Mouse (Mus musculus) limb, embryonic 15.5 days (tissue): ENCODE data around the gene H2afj. TPM values are rescaled to one million over a fixed set of nuclear protein-coding genes. Genes with fewer than 3 reads are reported as not detected.
"Not testable (repeated sequence)": the region's sequence is repeated elsewhere in the genome, so short reads cannot be mapped to it uniquely, and the experiment has no call there.

Experiments used
- ATAC-seq: fragments of 200-750 bp; cut with Nextera tagmentation; 2 replicates; pipeline ENCODE4 v1.8.0; 2017; ENCODE audit warnings: low read depth, moderate TSS enrichment; ENCODE audit not compliant: insufficient number of reproducible peaks, low FRiP score, low TSS enrichment
- H3K27ac ChIP-seq: fragments of 300-500 bp; sonication (generic); 2 replicates; pipeline ENCODE4 v1.5.1; 2015; ENCODE audit warnings: moderate library complexity, mild to moderate bottlenecking, inconsistent platforms
- H3K27me3 ChIP-seq: fragments of 300-500 bp; sonication (generic); 2 replicates; pipeline ENCODE4 v1.6.1; 2015; ENCODE audit warnings: inconsistent platforms
- H3K36me3 ChIP-seq: fragments of 300-500 bp; sonication (generic); 2 replicates; pipeline ENCODE4 v1.6.1; 2015; ENCODE audit warnings: inconsistent platforms
- H3K4me1 ChIP-seq: fragments of 300-500 bp; sonication (generic); 2 replicates; pipeline ENCODE4 v1.6.1; 2015; ENCODE audit warnings: inconsistent platforms
- H3K4me2 ChIP-seq: fragments of 300-500 bp; sonication (generic); 2 replicates; pipeline ENCODE4 v1.6.1; 2015; ENCODE audit warnings: mild to moderate bottlenecking, inconsistent platforms
- H3K4me3 ChIP-seq: fragments of 300-500 bp; sonication (generic); 2 replicates; pipeline ENCODE4 v1.5.1; 2015; ENCODE audit warnings: mild to moderate bottlenecking, inconsistent platforms
- H3K9ac ChIP-seq: fragments of 300-500 bp; sonication (generic); 2 replicates; pipeline ENCODE4 v1.6.1; 2015; ENCODE audit warnings: inconsistent platforms
- H3K9me3 ChIP-seq: fragments of 300-500 bp; sonication (generic); 2 replicates; pipeline ENCODE4 v1.6.1; 2016; ENCODE audit warnings: inconsistent platforms
- whole genome bisulfite sequencing: fragments of 180-500 bp; shearing (Covaris S2); methylation state at CpG from one replicate; pipeline ENCODE4 v1.1.7; 2015; 5-methylcytosine and 5-hydroxymethylcytosine counted together
- polyA plus RNA-seq: library from polyadenylated mRNA; unstranded; fragments of >200 nt; fragmentation: Nextera tagmentation; extraction: Ambion mirVana; gene quantifications from 2 replicates; pipeline ENCODE4 v1.2.1, GENCODE M21; 2015

H2afj gene
- polyA plus RNA-seq, 1 experiment from 2014 or later, result 142 TPM

DNA sequence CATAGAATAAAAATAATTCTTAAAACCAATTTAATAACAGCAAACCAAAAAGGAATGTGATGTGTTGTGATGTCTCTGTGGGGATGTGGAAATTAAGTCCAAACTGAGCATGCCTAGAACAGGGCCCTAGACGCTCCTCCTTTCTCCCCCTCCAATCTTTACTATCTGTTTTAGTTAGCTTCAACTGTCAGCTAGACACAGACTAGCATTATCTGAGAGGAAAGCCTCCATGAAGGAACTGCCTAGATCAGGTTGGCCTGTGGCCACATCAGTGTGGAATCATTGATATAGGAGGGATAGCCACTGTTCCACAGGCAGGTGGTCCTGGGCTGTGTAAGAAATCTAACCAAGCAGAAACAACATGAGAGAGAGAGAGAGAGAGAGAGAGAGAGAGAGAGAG lies 12.9 kb upstream of the H2afj start:
- no peak for ATAC-seq
- no peaks in the 10 kb centered on the region for H3K27me3 ChIP-seq
- no peaks in the 10 kb centered on the region for H3K36me3 ChIP-seq
- no peak overlapping the region for H3K9ac ChIP-seq
- peaks cover 14% of the 10 kb centered on the region for H3K4me1 ChIP-seq
- H3K27ac ChIP-seq, result no peak overlapping the region
- WGBS, result 77% methylated on average over 1 of the region's 1 CpGs
- no peaks in the 10 kb centered on the region for H3K9me3 ChIP-seq
- H3K4me3 ChIP-seq, result no peak overlapping the region
- H3K4me2 ChIP-seq, result no peak overlapping the region

DNA sequence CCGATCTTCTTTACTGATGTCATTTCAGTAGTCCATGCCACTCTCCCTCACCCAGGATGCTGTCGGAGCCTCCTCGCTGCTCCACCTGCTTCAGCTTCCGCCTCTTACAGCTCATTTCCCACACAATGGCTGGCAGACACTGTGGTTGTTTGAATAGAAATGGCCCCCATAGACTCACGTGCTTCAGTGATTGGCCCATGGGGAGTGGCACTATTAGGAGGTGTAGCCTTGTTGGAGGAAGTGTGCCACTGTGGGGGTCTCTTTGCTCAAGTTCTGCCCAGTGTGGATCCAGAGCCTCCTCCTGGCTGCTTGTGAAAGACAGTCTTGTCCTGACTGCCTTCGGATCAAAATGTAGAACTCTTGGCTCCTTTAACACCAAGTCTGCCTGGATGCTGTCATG lies 12.2 kb upstream of the H2afj start:
- no peaks in the 10 kb centered on the region for H3K36me3 ChIP-seq
- no peaks in the 10 kb centered on the region for H3K27me3 ChIP-seq
- H3K9me3 ChIP-seq, result no peaks in the 10 kb centered on the region
- no peak overlapping the region for H3K4me3 ChIP-seq
- H3K4me1 ChIP-seq, result peaks cover 14% of the 10 kb centered on the region
- no peak overlapping the region for H3K4me2 ChIP-seq
- no peak overlapping the region for H3K9ac ChIP-seq
- no peak overlapping the region for H3K27ac ChIP-seq
- WGBS, result 67% methylated on average over 6 of the region's 6 CpGs
- ATAC-seq, result no peak

DNA sequence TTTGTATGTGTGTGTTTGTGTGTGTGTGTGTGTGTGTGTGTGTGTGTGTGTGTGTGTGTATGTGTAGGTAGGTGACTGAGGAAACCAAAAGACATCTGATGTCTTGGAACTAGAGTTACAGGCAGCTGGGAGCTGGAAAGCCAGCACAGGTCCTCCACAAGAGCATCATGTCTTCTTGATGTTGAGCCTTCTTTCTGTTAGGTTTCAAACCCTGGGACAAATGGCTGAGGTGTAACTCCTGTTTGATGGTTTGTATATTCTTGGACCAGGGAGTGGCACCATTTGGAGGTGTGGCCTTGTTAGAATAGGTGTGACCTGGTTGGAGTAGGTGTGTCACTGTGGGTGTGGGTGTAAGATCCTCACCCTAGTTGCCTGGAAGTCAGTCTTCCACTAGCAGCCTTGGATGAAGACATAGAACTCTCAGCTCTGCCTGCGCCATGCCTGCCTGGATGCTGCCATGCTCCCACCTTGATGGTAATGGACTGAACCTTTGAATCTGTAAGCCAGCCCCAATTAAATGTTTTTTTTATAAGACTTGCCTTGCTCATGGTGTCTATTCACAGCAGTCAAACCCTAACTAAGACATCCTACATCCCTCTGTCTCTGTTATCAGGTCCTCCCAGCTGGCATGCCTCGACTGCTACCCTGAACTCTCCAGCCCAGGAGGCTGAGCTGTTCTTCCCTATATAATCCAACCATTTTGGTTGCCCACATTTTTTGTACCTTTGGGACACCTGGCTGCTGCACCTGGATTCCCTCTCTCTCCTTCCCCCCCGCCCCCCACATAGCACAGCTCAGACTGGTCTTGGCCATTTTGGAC lies 10.0 kb upstream of the H2afj start:
- WGBS, result 81% methylated on average over 3 of the region's 3 CpGs
- not testable (repeated sequence) for H3K9ac ChIP-seq, H3K36me3 ChIP-seq, H3K27me3 ChIP-seq, ATAC-seq, H3K4me3 ChIP-seq, H3K4me2 ChIP-seq, H3K9me3 ChIP-seq, H3K27ac ChIP-seq
- H3K4me1 ChIP-seq, result peaks cover 13% of the 10 kb centered on the region

DNA sequence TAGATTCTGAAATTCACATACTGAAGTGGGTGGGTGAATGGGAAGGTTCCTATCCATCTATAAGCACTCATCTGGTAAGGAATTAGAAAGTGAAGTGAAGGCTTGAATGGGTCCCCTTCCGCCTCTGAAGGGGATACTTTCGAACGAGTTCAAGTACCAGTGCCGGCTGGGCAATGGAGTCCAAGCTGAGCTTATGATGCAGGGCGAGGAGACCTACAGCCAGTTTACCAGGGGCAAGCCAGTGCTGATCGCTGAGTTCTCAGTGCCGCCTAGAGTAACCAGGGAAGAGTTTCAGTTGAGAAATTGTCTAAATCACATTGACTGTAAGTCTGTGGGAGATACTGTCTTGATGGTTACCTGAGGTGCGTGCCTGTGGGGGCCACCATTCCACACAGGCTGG lies 7.3 kb upstream of the H2afj start:
- Histone ChIP-seq H3K4me3 (no peak overlapping the region), H3K9me3 (no peaks in the 10 kb centered on the region), H3K4me2 (no peak overlapping the region), H3K27ac (no peak overlapping the region), H3K4me1 (peaks cover 8% of the 10 kb centered on the region; the same call in 1 of the 2 replicates), H3K9ac (no peak overlapping the region), H3K27me3 (no peaks in the 10 kb centered on the region), H3K36me3 (no peaks in the 10 kb centered on the region)
- WGBS, result 92% methylated on average over 8 of the region's 8 CpGs
- no peak for ATAC-seq

DNA sequence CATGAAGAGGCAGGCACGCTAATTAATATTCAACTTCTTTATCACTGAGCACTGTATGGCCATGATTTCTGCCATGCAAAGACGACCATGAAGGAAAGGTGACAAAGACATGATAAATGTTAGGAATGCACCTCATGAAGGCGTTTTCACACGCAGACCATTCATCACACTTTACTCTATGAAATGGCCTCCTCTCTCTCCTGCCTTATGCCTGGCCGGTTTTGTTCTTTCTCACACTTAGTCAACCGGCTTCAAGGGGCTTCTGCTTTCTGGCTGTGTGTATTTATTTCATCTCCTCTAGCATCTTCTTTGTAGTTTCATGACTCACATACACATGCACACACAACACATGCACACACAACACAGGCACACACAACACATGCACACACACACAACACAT lies 6.8 kb upstream of the H2afj start:
- WGBS, result 86% methylated on average over 6 of the region's 6 CpGs
- ATAC-seq, result no peak
- Histone ChIP-seq H3K27me3 (no peaks in the 10 kb centered on the region), H3K9me3 (no peaks in the 10 kb centered on the region), H3K4me2 (no peak overlapping the region), H3K9ac (no peak overlapping the region), H3K4me1 (peaks cover 8% of the 10 kb centered on the region; the same call in 1 of the 2 replicates), H3K4me3 (no peak overlapping the region), H3K27ac (no peak overlapping the region), H3K36me3 (no peaks in the 10 kb centered on the region)

DNA sequence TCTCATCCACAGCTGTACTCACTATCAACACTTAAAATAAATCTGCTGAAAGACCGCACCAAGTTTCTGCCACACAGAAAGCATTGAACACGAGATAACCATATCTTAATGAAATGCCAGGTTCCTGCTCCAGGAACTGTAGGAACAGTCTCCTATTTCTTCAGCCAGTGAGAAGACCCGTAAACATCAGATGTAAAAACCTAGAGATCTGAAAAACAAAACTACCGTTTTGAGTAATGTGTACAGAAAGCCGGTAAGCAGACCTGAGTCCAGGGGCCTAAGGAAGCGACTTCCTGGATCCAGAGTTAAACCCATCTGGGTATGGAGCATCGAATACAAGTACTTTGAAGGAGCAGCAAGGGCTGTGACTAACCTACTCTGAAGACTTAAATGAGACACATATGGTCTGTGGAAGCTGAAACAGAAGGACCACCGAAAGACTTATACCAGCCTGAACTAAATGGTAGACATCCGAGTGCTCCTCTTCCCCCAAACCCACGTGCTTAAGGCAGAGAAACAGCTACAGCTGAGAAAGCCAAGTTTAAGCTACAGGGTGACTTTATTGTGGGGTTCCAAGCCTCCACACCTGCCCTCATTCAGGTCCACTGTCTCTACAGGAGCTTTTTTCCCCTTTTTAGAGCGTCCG lies 4.8 kb upstream of the H2afj start:
- ATAC-seq, result no peak
- Histone ChIP-seq H3K9me3 (no peaks in the 10 kb centered on the region), H3K27ac (peak overlapping the region; percentile 100), H3K4me2 (peak overlapping the region; percentile 74), H3K9ac (peak overlapping the region; percentile 91; the same call in 1 of the 2 replicates), H3K4me1 (peaks cover 18% of the 10 kb centered on the region), H3K4me3 (peak overlapping the region; percentile 72), H3K36me3 (no peaks in the 10 kb centered on the region), H3K27me3 (no peaks in the 10 kb centered on the region)
- 14% methylated on average over 12 of the region's 12 CpGs for WGBS

DNA sequence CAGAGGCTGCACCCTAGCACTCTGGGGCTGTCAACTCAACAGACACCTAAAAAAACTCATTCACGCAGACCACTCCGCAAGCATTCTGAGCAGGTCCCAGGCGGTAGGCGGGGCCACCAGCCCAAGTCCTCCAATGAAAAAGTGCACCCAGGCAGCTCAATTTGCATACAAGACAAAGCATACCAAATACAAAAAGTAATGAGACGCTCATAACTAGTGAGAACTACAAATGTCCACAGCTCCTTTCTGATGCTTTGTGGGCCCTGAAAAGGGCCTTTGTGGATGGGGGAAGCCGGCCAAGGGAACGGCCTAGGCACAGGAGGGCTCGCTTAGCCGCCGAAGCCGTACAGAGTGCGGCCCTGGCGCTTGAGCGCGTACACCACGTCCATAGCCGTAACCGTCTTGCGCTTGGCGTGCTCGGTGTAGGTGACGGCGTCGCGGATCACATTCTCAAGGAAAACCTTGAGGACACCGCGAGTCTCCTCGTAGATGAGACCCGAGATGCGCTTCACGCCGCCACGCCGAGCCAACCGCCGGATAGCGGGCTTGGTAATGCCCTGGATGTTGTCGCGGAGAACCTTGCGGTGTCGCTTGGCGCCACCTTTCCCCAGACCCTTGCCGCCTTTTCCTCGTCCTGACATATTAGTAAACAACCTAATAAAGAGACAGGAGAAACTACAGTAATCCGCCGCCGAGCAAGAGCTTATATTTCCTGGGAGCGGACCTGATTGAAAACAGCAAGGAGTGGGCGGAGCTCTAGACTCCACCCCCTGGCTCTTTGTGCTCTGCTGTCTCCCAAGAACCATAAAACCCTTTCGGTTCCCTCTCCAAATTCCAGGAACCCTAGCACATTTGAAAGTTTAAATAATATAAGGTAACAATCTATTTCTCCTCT lies 4.1 kb upstream of the H2afj start, which contains the start of gene Hist4h4:
Gene Hist4h4 (minus strand): TSS at position 677 of the 895 bp plus-strand sequence.
- Histone ChIP-seq H3K36me3 (no peaks in the 10 kb centered on the region), H3K27me3 (no peaks in the 10 kb centered on the region), H3K4me1 (peaks cover 23% of the 10 kb centered on the region), H3K4me3 (peak within 1 kb of the TSS; percentile 72), H3K27ac (peak within 1 kb of the TSS; percentile 100), H3K9ac (peak within 1 kb of the TSS; percentile 91), H3K9me3 (no peaks in the 10 kb centered on the region), H3K4me2 (peak within 1 kb of the TSS; percentile 74)
- under 1% methylated on average over 50 of the region's 50 CpGs for WGBS
- peak; percentile 71 for ATAC-seq

DNA sequence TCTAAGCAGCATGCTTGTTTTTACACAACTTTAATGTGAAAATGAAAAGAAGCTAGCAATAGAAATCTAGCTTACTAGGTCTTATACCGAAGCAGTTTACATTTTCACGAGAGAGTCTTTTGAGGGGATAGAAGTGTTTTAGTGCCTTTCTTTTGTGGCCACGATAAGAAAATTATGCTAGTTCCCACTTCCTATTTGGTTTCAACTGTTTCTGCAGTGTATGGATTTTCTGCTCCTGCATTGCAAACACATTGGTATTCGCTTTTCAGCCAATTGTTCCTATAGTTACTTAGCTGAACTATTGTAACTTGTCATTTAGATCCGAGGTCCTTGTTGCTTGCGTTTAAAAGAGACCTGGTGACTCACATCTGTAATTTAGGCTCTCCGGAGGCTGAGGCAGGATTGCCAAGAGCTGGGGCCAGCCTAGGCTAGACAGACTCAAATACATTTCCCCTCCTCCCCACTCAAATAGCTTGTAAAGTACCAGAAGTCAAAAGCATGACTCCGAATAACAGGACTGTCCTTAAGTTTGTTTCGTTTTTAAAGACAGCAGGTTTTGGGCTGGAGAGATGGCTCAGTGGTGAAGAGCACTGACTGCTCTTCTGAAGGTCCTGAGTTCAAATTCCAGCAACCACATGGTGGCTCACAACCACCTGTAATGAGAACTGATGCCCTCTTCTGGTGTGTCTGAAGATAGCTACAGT lies 3.2 kb upstream of the H2afj start:
- no peaks in the 10 kb centered on the region for H3K9me3 ChIP-seq
- WGBS, result 21% methylated on average over 9 of the region's 9 CpGs
- H3K4me2 ChIP-seq, result peak overlapping the region; percentile 74
- peak overlapping the region; percentile 72 for H3K4me3 ChIP-seq
- no peaks in the 10 kb centered on the region for H3K27me3 ChIP-seq
- no peaks in the 10 kb centered on the region for H3K36me3 ChIP-seq
- no peak overlapping the region for H3K9ac ChIP-seq
- H3K27ac ChIP-seq, result peak overlapping the region; percentile 100
- H3K4me1 ChIP-seq, result peaks cover 32% of the 10 kb centered on the region
- ATAC-seq, result no peak

DNA sequence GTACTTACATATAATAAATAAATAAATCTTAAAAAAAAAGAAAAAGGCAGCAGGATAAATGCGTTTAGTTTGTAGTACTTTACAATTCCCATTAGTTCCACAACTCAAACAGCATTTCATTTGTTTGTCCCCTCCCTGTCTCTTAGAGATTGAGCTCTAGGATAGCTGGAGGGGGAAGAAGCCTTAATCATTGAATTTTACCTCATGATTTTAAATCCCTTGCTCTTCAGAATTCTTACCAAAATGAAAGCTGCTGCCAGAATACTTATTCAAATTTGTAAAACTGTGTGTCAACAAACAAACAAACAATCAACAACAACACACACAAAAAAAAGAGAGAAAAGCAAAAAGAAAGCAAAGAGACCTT lies 2.7 kb upstream of the H2afj start:
- H3K4me2 ChIP-seq, result no peak overlapping the region
- H3K36me3 ChIP-seq, result no peaks in the 10 kb centered on the region
- 75% methylated on average over 1 of the region's 1 CpGs for WGBS
- peak overlapping the region; percentile 100; the same call in 1 of the 2 replicates for H3K27ac ChIP-seq
- no peak overlapping the region for H3K4me3 ChIP-seq
- no peaks in the 10 kb centered on the region for H3K9me3 ChIP-seq
- no peak for ATAC-seq
- H3K27me3 ChIP-seq, result no peaks in the 10 kb centered on the region
- no peak overlapping the region for H3K9ac ChIP-seq
- peaks cover 32% of the 10 kb centered on the region for H3K4me1 ChIP-seq

DNA sequence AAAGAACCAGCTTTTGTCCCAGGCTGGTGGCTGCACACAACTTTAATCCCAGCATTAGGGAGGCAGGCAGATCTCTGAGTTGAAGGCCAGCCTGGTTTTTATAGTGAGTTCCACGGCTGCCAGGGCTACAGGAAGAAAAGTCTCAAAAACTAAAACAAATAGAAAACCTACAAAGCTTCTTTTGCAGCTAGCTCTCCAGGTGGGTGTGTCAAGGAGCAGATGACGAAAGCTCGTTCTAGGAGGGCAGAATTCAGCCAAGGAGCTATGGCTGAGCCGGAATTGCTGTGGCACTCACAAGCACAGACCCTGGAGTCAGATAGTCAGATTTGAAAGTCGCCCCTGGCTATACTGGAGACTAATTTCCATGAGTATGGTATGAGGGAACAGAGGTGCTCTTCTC lies 1.2 kb upstream of the H2afj start:
- H3K4me2 ChIP-seq, result 0 out of 2 replicates have a peak overlapping the region, but pooled peaks have one; percentile 90
- H3K9me3 ChIP-seq, result no peaks in the 10 kb centered on the region
- 54% methylated on average over 5 of the region's 5 CpGs for WGBS
- peak overlapping the region; percentile 83 for H3K27ac ChIP-seq
- H3K9ac ChIP-seq, result no peak overlapping the region
- peaks cover 32% of the 10 kb centered on the region for H3K4me1 ChIP-seq
- no peak overlapping the region for H3K4me3 ChIP-seq
- ATAC-seq, result no peak
- peaks cover 3% of the 10 kb centered on the region for H3K36me3 ChIP-seq
- no peaks in the 10 kb centered on the region for H3K27me3 ChIP-seq

DNA sequence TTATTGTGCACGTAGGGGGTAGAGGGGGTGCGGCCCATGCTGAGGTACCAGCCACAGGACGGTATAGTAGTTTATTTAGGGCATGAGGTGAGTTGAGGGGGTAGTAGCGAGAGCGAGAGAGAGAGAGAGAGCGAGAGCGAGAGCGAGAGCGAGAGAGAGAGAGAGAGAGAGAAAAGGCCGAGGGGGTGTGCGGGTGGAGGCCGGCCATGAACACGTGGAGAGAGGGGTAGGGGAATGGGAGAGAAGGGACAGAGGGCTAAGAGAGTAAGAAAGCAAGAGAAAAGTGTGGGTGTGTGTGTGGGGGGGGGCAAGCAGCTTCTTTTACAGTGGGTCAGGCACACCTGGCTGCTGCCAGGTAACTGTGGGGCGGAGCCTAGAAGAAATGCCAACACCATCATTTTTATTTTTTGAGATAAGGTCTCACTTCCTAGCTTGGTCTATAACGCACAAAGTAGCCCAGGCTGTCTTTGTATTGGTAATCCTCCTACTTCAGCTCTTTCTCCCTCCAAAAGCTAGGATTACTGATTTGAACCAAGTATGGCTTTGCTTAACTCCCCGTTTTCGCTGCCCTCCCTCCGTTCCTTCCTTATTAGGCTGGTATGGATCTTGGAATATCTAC lies 540 bp upstream of the H2afj start:
- peak overlapping the region; percentile 83 for H3K27ac ChIP-seq

More for the DNA sequence above, 540 bp upstream of the H2afj start:
- peaks cover 9% of the 10 kb centered on the region for H3K36me3 ChIP-seq
- H3K9ac ChIP-seq, result no peak overlapping the region
- no peaks in the 10 kb centered on the region for H3K9me3 ChIP-seq
- H3K4me3 ChIP-seq, result peak overlapping the region; percentile 91
- no peaks in the 10 kb centered on the region for H3K27me3 ChIP-seq
- no peak for ATAC-seq
- H3K4me1 ChIP-seq, result peaks cover 32% of the 10 kb centered on the region
- H3K4me2 ChIP-seq, result peak overlapping the region; percentile 90
- 38% methylated on average over 18 of the region's 18 CpGs for WGBS
